Mouse (Mus musculus): ENCODE results near the gene C5ar1.

Gene C5ar1

GRCm38 (mm10) chr7:16254195-16254594, 5.1 kb downstream of the C5ar1 start:
- no peak for TF ChIP-seq GATA4 (IDR thresholded peaks at IDR 0.05; ENCODE audit: insufficient replicate concordance, low read length)

- TF ChIP-seq GATA4 (IDR thresholded peaks at IDR 0.05; ENCODE audit: insufficient replicate concordance, low read length), result no peak
These were observed 8.7 kb downstream of the C5ar1 start for GRCm38 (mm10) chr7:16250687-16251086.

- no peak for TF ChIP-seq GATA4 (IDR thresholded peaks at IDR 0.05; ENCODE audit: insufficient replicate concordance, low read length)
These were observed 13.4 kb downstream of the C5ar1 start for GRCm38 (mm10) chr7:16245958-16246357.

- no peak for TF ChIP-seq GATA4 (IDR thresholded peaks at IDR 0.05; ENCODE audit: insufficient replicate concordance, low read length)
These were observed 15.3 kb downstream of the C5ar1 start, which contains the start of gene C5ar2 for GRCm38 (mm10) chr7:16244067-16244466. TSS of gene C5ar2 (minus strand) at chr7:16244154.

- TF ChIP-seq GATA4 (IDR thresholded peaks at IDR 0.05; ENCODE audit: insufficient replicate concordance, low read length), result no peak
These were observed 17.1 kb downstream of the C5ar1 start for GRCm38 (mm10) chr7:16242198-16242597.

- no peak for TF ChIP-seq GATA4 (IDR thresholded peaks at IDR 0.05; ENCODE audit: insufficient replicate concordance, low read length)
These were observed 17.6 kb downstream of the C5ar1 start for GRCm38 (mm10) chr7:16241787-16242186.

GRCm38 (mm10) chr7:16240978-16241303, 18.4 kb downstream of the C5ar1 start:
- no peak for TF ChIP-seq GATA4 (IDR thresholded peaks at IDR 0.05; ENCODE audit: insufficient replicate concordance, low read length)

GRCm38 (mm10) chr7:16240281-16240977, 18.9 kb downstream of the C5ar1 start:
- peak; percentile 98 for TF ChIP-seq GATA4 (IDR thresholded peaks at IDR 0.05; ENCODE audit: insufficient replicate concordance, low read length)

- no peak for TF ChIP-seq GATA4 (IDR thresholded peaks at IDR 0.05; ENCODE audit: insufficient replicate concordance, low read length)
These were observed 19.8 kb downstream of the C5ar1 start for GRCm38 (mm10) chr7:16239554-16239997.

- peak; percentile 52; the same call in 1 of the 2 replicates for TF ChIP-seq GATA4 (IDR thresholded peaks at IDR 0.05; ENCODE audit: insufficient replicate concordance, low read length)
These were observed 29.5 kb downstream of the C5ar1 start for GRCm38 (mm10) chr7:16229869-16230268.

- TF ChIP-seq GATA4 (IDR thresholded peaks at IDR 0.05; ENCODE audit: insufficient replicate concordance, low read length), result no peak
These were observed 37.6 kb downstream of the C5ar1 start, which contains the start of gene Dhx34 for GRCm38 (mm10) chr7:16221582-16222272. TSS of gene Dhx34 (minus strand) at chr7:16222037.

- TF ChIP-seq GATA4 (IDR thresholded peaks at IDR 0.05; ENCODE audit: insufficient replicate concordance, low read length), result no peak
These were observed 45.4 kb downstream of the C5ar1 start for GRCm38 (mm10) chr7:16213986-16214385.

GRCm38 (mm10) chr7:16213196-16213595, 46.1 kb downstream of the C5ar1 start:
- no peak for TF ChIP-seq GATA4 (IDR thresholded peaks at IDR 0.05; ENCODE audit: insufficient replicate concordance, low read length)

GRCm38 (mm10) chr7:16210862-16211365, 48.4 kb downstream of the C5ar1 start:
- TF ChIP-seq GATA4 (IDR thresholded peaks at IDR 0.05; ENCODE audit: insufficient replicate concordance, low read length), result no peak

GRCm38 (mm10) chr7:16208781-16209665, 50.3 kb downstream of the C5ar1 start:
- no peak for TF ChIP-seq GATA4 (IDR thresholded peaks at IDR 0.05; ENCODE audit: insufficient replicate concordance, low read length)
